Mouse (Mus musculus): ENCODE data around the gene Il27ra.

- no peak for TF ChIP-seq TAL1 (IDR thresholded peaks at IDR 0.05; ENCODE audit: low read length)
- TF ChIP-seq GATA1 (IDR thresholded peaks at IDR 0.05; ENCODE audit: low read length) = no peak
Observed at GRCm38 (mm10) chr8:84012499-84013165, 29.8 kb downstream of the Il27ra start.
